Mouse (Mus musculus): ENCODE measurements around the gene Tbc1d4.

The Tbc1d4 gene

GRCm38 (mm10) chr14:101608519-101609368 is at the start of gene Tbc1d4:
Gene Tbc1d4 (minus strand): TSS chr14:101609191.
- peak; percentile 37 to 52 for DNase-seq (ENCODE audit: low spot score in 2 of 2)

- no peak for DNase-seq (ENCODE audit: low spot score in 2 of 2)
These were observed 47.3 kb upstream of the Tbc1d4 start for GRCm38 (mm10) chr14:101656307-101656706.

DNA sequence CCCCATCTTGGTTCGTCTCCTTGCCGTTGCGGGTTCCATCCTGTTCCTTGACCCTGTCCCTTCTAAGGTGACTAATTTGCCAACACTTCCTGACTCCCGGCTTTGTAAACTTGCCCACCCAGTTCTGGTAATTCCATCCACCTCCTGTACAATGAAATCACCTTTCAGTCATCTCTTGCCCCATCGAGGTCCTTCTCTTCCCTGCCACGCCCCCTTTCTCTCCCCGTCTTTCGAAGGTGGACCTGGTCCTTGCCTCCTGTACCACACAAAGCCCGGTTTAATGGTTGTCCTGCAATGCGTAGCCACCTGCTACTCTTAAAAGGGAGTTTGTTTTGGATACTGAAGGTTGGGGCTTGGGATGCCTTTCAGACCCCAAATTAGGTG is 45.5 kb upstream of the Tbc1d4 start:
- DNase-seq (ENCODE audit: low spot score in 2 of 2) = no peak

- DNase-seq (ENCODE audit: low spot score in 2 of 2) = peak; percentile 92 to 99
These were observed 44.9 kb upstream of the Tbc1d4 start, which contains the start of gene Uchl3 for GRCm38 (mm10) chr14:101653581-101654525. Gene Uchl3 (plus strand): TSS chr14:101653967.

GRCm38 (mm10) chr14:101652571-101652970 is 43.6 kb upstream of the Tbc1d4 start:
- no peak for DNase-seq (ENCODE audit: low spot score in 2 of 2)

GRCm38 (mm10) chr14:101650551-101650950 is 41.6 kb upstream of the Tbc1d4 start:
- DNase-seq (ENCODE audit: low spot score in 2 of 2) = no peak

GRCm38 (mm10) chr14:101644948-101645347 is 36.0 kb upstream of the Tbc1d4 start:
- no peak for DNase-seq (ENCODE audit: low spot score in 2 of 2)

- peak; percentile 84 to 85 for DNase-seq (ENCODE audit: low spot score in 2 of 2)
These were observed 31.3 kb upstream of the Tbc1d4 start, which contains the start of gene Commd6 for GRCm38 (mm10) chr14:101640153-101640843. Gene Commd6 (minus strand): TSS chr14:101640686.

DNA sequence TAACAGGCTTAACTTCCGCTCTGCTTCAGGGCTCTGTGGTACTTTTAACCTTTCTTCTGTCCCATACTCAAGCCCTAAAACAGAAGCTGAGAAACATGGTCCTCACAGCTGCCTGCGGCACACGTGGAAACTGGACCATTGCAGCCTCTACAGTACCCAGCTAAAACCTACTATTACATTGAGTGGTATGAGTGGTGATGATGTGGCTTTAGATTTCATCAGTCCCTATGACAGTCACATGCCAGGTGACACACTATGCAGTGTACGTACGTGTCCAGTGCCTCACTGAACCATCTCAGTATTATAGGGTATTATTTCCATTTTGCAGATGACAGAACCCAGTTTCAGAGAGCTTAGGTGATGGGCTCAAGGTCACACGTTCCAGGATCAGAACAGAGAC is 28.4 kb upstream of the Tbc1d4 start:
- DNase-seq (ENCODE audit: low spot score in 2 of 2) = no peak

GRCm38 (mm10) chr14:101635765-101636164 is 26.8 kb upstream of the Tbc1d4 start:
- DNase-seq (ENCODE audit: low spot score in 2 of 2) = no peak

DNA sequence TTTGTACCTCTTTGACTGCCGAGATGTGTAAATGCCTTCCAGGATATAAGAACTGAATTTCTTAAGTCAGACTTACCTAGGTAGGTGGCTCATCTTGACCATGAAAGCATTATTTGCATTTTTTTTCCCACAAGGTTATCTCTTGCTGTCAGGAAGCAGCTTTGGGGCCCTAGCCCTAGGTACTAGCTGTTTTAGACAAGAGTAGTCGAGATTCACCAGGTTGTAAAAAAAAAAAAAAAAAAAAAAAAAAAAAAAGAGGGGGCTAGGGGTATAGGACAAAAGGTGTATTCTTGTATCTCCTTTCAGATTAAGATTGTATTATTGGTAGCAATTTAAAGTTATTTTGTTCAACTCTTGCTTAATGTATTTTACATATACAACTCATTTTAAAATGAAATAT is 21.6 kb upstream of the Tbc1d4 start:
- DNase-seq (ENCODE audit: low spot score in 2 of 2) = no peak

GRCm38 (mm10) chr14:101617680-101618079 is 8.7 kb upstream of the Tbc1d4 start:
- no peak for DNase-seq (ENCODE audit: low spot score in 2 of 2)

- DNase-seq (ENCODE audit: low spot score in 2 of 2) = no peak
These were observed 7.2 kb upstream of the Tbc1d4 start for GRCm38 (mm10) chr14:101616178-101616577.

- no peak for DNase-seq (ENCODE audit: low spot score in 2 of 2)
These were observed 4.2 kb upstream of the Tbc1d4 start for GRCm38 (mm10) chr14:101613206-101613605.

DNA sequence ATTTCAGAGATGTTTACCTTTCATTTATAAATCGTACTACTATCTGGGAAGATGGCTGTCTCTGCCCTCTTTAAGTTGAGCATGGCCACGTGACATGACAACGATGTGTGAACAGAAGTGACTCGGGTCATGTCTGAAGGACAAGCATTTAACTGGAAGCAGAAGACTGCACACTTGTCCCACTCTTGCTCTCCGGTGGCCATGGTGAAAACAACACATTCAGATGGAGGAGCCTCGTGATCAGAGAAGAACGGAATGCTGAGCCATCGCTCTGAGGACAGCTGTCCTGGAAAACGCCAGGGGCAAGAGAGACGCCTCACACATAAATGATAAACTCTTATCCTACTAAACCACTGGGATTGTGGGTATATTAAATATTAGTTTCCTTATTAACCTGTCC is 1.7 kb upstream of the Tbc1d4 start:
- DNase-seq (ENCODE audit: low spot score in 2 of 2) = no peak

- DNase-seq (ENCODE audit: low spot score in 2 of 2) = peak; percentile 8 to 24
These were observed 1.1 kb downstream of the Tbc1d4 start for GRCm38 (mm10) chr14:101607631-101608518.

- DNase-seq (ENCODE audit: low spot score in 2 of 2) = no peak
These were observed 3.1 kb downstream of the Tbc1d4 start for GRCm38 (mm10) chr14:101605843-101606242.

DNA sequence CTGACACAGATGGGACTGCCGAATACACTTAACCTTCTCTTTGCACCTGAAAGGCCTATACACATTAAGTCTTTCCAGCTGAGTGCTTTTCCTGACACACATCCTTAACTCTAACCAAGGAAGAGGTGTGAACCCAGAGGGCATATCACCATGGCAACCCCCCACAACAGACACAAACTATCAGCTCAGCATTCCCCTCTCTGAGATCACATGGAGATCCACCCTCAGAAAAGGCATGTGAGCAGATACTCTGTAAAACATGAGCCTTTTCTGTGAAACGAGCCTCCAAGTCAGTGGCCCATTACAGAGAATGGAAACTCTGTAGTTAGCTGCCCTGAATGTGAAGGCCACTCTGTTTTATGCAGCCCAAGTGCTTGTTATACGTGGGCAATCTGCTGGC is 6.1 kb downstream of the Tbc1d4 start:
- no peak for DNase-seq (ENCODE audit: low spot score in 2 of 2)

GRCm38 (mm10) chr14:101597096-101597715 is 11.8 kb downstream of the Tbc1d4 start:
- no peak for DNase-seq (ENCODE audit: low spot score in 2 of 2)

DNA sequence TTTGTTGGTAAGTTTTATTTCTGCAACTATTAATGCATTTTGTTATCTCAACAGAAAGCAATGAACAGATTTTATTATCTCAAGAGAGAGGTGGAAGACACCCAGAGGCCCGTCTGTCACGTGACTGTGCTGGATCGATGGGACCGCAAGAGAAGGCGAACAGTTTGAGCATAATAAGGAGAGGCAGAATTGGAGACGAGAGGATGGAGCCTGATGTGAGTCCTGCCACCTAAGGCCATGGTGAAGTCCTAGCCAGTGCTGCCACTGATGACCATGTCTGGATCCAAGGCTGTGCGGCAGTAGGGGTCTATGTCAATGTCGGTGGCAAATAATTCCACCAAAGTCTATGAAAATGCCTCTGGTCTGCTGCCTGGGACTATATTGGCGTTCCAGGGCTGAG is 12.3 kb downstream of the Tbc1d4 start:
- no peak for DNase-seq (ENCODE audit: low spot score in 2 of 2)
